Mouse (Mus musculus) cerebellum, adult 2 months (tissue): ENCODE measurements around the gene Isl1.

Experiments
- CTCF ChIP-seq: fragments of 200-500 bp; IDR thresholded peaks from 2 replicates; pipeline ENCODE4 v1.5.1; 2011; ENCODE audit warnings: low read depth, mild to moderate bottlenecking, control low read depth, low read length, moderate library complexity, borderline replicate concordance; ENCODE audit not compliant: insufficient read depth
- POLR2A ChIP-seq: fragments of 200-500 bp; IDR thresholded peaks from 2 replicates; pipeline ENCODE4 v1.6.1; 2011; ENCODE audit warnings: low read length, control low read depth, borderline replicate concordance; ENCODE audit not compliant: insufficient read depth

GRCm38 (mm10) chr13:116313636-116314530 lies 4.4 kb upstream of the Isl1 start:
- TF ChIP-seq CTCF (no peak), POLR2A (no peak)
